Mouse (Mus musculus) adrenal gland, postnatal 36 days (tissue): ENCODE measurements at regions not wholly inside any gene's neighbourhood (a gene's known extent, or its start where the extent isn't known, plus 50 kb on each side); places are given as distances from the start of the nearest gene placed in this dataset.
"Not testable (repeated sequence)": the region's sequence is repeated elsewhere in the genome, so short reads cannot be mapped to it uniquely, and the experiment has no call there.

Source experiments
- DNase-seq, 2 experiments: peaks; one replicate each; pipeline ENCODE4 v3.0.0; 2021; ENCODE audit warnings: mixed read lengths in 1 of 2

GRCm38 (mm10) chr16:58146479-58146878, 261.8 kb upstream of the Dcbld2 start:
- no peak for DNase-seq

- DNase-seq = no peak
These were observed 252.7 kb upstream of the Dcbld2 start for GRCm38 (mm10) chr16:58155538-58155937.

GRCm38 (mm10) chr16:58178744-58179401, 229.4 kb upstream of the Dcbld2 start:
- DNase-seq = no peak

GRCm38 (mm10) chr16:58179981-58180380, 228.3 kb upstream of the Dcbld2 start:
- DNase-seq = not testable (repeated sequence)

- DNase-seq = no peak
These were observed 213.4 kb upstream of the Dcbld2 start for GRCm38 (mm10) chr16:58194619-58195497.

GRCm38 (mm10) chr16:58211872-58212271, 196.4 kb upstream of the Dcbld2 start:
- DNase-seq = no peak

- no peak for DNase-seq
These were observed 173.6 kb upstream of the Dcbld2 start for GRCm38 (mm10) chr16:58234686-58235085.

GRCm38 (mm10) chr16:58236857-58237256, 171.4 kb upstream of the Dcbld2 start:
- no peak for DNase-seq

- no peak for DNase-seq
These were observed 132.0 kb upstream of the Dcbld2 start for GRCm38 (mm10) chr16:58276281-58276680.

- DNase-seq = no peak
These were observed 126.8 kb upstream of the Dcbld2 start for GRCm38 (mm10) chr16:58281474-58281873.

- no peak for DNase-seq
These were observed 113.8 kb upstream of the Dcbld2 start for GRCm38 (mm10) chr16:58294457-58294856.

- no peak for DNase-seq
These were observed 113.1 kb upstream of the Dcbld2 start for GRCm38 (mm10) chr16:58295128-58295527.

GRCm38 (mm10) chr16:58299495-58299894, 108.7 kb upstream of the Dcbld2 start:
- peak; percentile 32 to 46 for DNase-seq

GRCm38 (mm10) chr16:58300098-58300497, 108.1 kb upstream of the Dcbld2 start:
- DNase-seq = no peak

- no peak for DNase-seq
These were observed 104.7 kb upstream of the Dcbld2 start for GRCm38 (mm10) chr16:58303555-58303954.

- no peak for DNase-seq
These were observed 91.3 kb upstream of the Dcbld2 start for GRCm38 (mm10) chr16:58316889-58317455.

- DNase-seq = peak in 1 of 2 experiments; percentile 1
These were observed 77.2 kb upstream of the Dcbld2 start for GRCm38 (mm10) chr16:58331087-58331486.

GRCm38 (mm10) chr16:58343921-58344320, 64.3 kb upstream of the Dcbld2 start:
- no peak for DNase-seq

GRCm38 (mm10) chr16:58349354-58349753, 58.9 kb upstream of the Dcbld2 start:
- no peak for DNase-seq

GRCm38 (mm10) chr16:58349802-58350201, 58.4 kb upstream of the Dcbld2 start:
- DNase-seq = no peak

- no peak for DNase-seq
These were observed 56.1 kb upstream of the Dcbld2 start for GRCm38 (mm10) chr16:58352156-58352555.

GRCm38 (mm10) chr16:58354551-58354950, 53.7 kb upstream of the Dcbld2 start:
- DNase-seq = peak in 1 of 2 experiments; percentile 19
